Mouse (Mus musculus) thymus, postnatal 25 days (tissue): ENCODE results near the gene Ccdc188.
A peak's percentile ranks its signal among the peaks of the same experiment; 100 is the strongest.
"Not testable (repeated sequence)": the region's sequence is repeated elsewhere in the genome, so short reads cannot be mapped to it uniquely, and the experiment has no call there.

Experiments used
- DNase-seq: peaks from one replicate; pipeline ENCODE4 v3.0.0; 2022

Gene Ccdc188

DNA sequence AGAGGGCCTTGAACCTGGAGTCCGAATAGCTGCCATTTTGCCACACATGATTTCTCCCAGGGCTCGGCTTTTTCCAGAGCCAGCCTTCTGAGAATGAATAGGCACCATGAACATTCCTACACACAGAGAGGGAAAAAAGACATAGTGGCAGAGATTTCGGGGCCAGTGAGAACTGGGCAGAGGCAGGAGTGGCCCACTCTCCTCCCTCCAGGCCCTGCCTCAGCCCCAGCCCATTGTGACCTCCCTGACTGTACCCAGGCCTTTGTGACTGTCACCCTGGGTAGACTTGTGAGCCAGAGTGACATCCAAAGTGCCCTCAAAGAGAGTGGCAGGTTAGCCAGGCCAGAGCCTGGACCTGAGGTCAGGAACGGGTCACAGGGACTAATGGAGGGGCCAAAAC is at the start of gene Ccdc188:
Gene Ccdc188 (plus strand): TSS at position 301 of the 400 bp plus-strand sequence.
- DNase-seq: no peak

- no peak for DNase-seq
These were observed 48.5 kb upstream of the Ccdc188 start for GRCm38 (mm10) chr16:18169156-18169555.

DNA sequence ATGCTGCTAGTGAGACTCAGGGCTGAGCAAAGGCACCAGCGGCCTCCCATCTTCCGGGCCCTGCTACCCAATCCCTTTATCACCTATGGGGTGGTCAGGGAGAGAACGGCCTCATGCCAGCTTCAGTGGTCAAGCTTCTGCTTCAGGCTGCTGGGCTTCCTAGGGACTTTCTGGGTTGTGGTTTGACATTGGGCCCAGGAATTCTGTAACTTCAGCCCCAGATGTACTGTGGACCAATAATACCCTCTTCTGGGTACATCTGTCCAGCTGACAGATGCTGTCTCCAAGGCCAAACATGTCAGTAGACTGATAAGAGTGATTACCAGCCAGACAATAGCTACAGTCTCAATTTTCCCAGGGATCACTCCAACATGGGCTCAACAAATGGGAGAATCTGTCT is 47.9 kb upstream of the Ccdc188 start:
- DNase-seq: no peak

- peak; percentile 84 for DNase-seq
These were observed 45.3 kb upstream of the Ccdc188 start for GRCm38 (mm10) chr16:18172266-18172855.

DNA sequence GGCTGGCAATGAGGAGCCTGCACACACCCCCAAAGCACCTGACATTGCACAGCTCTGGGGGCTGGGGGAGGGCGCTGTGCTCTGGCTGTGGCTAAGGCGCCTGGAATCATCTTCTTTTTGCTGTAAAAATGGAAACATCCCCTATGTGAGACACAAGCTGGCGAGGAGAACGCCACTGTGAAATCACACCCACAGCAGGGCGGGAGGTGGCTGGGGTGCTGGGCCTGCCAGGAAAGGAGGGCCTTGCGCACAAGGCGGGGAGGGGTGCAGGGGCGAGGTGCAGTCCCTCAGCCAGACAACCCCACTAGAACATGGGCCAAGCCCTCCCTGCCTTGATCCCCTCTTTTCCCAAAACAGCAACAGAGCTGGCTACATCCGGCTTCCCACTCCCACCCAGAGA is 44.4 kb upstream of the Ccdc188 start:
- DNase-seq: no peak

- no peak for DNase-seq
These were observed 43.9 kb upstream of the Ccdc188 start for GRCm38 (mm10) chr16:18173788-18174187.

DNA sequence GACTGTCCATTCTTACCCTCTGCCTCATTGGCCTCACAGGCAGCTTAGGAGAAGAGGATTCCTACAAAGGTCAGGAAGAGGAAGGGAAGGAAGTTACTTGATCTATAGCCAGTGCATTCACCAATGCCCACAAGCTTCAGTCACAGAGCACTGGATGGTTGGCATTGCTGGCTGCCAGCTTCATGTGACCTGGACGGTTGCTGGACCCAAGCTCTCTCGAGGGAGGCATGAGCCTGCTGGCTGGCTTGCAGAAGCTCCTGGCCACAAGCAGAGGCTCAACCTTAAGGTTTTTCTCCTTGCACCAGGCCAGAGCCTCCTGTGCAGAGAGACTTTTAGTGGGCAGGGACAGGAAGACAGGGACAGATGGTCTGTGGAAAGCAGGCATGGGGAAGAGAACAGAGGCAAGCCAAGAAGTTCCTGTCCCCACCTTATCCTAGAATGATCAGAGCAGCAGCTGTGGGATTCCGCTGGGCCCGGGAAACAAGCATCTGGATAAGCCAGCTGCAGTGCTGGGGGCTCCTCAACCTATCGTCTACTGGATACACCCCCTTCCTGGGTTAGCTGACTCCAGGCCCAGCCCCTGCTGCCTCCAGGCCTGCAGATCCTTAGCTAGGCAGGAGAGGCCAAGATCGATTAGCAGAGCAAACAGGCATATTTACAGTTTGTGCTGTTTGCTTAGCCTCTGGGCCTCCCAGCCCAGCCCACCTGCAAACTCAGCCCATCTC is 41.7 kb upstream of the Ccdc188 start:
- no peak for DNase-seq

DNA sequence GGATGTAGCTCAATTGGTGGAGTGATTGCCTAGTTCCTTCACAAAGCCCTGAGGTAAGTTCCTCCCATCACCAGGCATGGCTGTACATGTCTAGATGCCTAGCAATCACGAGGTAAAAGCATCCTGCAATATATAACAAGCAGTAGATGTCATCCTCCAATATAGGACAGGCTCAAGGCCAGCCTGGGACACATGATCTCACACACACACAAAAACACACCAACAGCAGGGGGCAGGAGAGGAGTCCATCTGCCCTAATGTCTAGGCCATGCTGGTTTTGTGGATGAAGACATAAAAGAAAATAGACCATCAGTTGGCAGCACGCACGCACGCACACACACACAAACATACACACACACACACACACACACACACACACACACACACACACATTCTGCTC is 40.9 kb upstream of the Ccdc188 start:
- DNase-seq: no peak

- DNase-seq: no peak
These were observed 38.1 kb upstream of the Ccdc188 start for GRCm38 (mm10) chr16:18179591-18179990.

DNA sequence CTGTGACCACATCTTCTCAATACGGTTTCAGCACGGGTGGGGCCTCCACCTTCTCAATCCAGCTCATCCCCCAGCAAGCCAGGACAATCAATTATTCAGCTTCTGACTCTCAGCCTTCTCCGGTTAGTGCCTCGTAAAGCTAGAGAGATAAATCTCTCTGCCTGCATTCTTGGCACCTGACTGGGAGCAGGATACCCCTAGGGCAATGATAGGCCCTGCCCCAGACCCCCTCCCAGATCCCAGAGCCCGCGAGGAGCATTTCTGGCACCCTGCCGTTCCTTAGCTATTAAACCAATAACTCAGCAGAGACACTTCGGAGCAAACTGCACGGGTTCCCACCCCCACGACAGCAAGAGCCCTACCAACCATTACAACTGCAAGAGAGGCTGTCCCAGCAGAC is 36.3 kb upstream of the Ccdc188 start:
- no peak for DNase-seq

DNA sequence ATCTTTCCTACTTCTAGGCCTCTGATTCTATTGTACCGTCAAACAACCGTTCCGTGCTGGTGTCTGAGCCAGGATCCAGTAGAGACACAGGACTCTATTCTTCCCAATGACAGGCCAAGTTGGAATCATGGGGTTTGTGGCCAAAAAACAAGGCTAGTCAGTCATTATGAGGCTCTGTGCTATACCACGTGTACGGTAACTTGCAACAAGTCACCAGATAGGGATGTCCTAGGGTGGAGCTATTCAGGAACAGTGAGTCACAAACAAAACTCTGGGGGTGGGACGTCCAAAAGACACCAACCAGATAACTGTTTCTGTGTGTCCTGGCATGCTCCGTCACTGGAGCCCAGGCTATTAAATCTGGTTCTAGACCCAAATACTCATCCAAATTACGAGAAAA is 34.9 kb upstream of the Ccdc188 start:
- no peak for DNase-seq

- DNase-seq: no peak
These were observed 31.8 kb upstream of the Ccdc188 start for GRCm38 (mm10) chr16:18185715-18186449.

- no peak for DNase-seq
These were observed 30.9 kb upstream of the Ccdc188 start for GRCm38 (mm10) chr16:18186798-18187197.

- DNase-seq: no peak
These were observed 30.5 kb upstream of the Ccdc188 start for GRCm38 (mm10) chr16:18187221-18187620.

DNA sequence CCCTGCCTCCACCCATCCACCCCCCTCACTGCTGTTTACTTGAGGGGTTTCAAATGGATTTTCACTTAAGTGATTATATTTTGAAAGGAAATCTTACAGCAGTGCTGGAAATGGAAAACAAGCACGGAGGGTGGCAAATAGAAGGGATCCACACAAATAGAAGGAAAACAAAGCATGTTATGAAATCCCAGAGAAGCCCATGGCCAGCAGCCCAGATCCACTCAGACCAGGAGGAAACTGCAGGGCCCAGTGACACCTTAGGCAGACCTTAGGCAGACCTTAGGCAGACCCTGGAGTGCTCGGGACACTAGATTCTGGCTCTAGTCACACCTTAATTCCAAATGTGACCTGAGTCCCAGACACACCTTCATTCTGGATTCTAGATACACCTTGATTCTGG is 26.7 kb upstream of the Ccdc188 start:
- DNase-seq: no peak

- no peak for DNase-seq
These were observed 23.3 kb upstream of the Ccdc188 start for GRCm38 (mm10) chr16:18194208-18194985.

- no peak for DNase-seq
These were observed 22.6 kb upstream of the Ccdc188 start for GRCm38 (mm10) chr16:18195068-18195467.

- not testable (repeated sequence) for DNase-seq
These were observed 22.1 kb upstream of the Ccdc188 start for GRCm38 (mm10) chr16:18195561-18195960.

- DNase-seq: no peak
These were observed 19.8 kb upstream of the Ccdc188 start for GRCm38 (mm10) chr16:18197881-18198280.

DNA sequence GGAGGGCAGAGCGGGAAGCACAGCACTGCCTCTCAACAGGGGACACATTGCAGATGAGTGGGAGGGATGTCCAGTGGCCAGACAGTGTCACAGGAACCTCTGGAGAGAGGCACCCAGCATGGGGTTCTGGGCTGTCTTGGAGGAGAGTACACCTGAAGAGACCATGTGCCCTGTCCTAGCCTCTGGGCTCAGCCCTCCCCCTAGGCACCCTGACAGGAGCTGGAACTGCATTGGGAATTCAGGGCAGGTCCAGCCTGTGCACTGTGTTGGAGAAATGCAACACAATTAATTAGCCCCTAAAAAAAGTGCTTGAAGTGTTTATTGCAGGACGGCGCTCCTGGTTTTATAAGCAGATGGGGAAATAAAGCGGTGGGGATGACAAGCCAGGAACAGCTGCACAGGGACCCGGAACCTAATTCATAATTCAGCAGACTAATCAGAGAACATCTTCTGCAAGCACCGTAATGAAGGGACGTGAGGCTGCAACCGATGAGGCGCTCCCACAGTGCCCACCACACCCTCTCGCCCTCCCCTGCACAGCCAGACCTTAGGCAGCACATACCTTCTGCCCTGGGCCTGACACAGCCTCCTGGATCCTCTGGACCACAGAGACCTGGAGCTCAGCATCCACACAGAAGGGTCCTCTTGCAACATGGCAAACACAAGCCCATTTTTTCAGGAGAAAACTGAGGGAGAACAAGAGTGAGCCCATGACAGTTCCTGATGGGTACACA is 19.1 kb upstream of the Ccdc188 start:
- DNase-seq: no peak

DNA sequence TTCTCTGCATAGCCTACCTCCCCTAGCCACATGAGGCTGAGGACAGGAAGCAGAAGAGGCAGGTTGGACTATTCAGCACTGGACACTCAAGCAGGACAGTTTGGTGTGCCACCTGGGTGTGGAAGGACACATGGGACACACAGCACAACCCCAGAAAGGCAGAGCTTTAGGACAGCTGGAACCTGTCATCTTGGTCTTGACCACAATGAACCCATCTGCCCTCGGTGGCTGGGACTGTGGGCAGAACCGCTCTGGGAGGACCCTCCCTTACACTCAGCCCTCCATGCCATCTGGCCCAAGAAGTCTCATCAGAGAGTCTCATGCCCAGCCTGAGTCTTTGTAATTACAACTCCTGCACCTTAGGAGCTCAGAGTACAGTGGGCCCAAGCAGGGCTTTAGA is 17.6 kb upstream of the Ccdc188 start:
- no peak for DNase-seq

DNA sequence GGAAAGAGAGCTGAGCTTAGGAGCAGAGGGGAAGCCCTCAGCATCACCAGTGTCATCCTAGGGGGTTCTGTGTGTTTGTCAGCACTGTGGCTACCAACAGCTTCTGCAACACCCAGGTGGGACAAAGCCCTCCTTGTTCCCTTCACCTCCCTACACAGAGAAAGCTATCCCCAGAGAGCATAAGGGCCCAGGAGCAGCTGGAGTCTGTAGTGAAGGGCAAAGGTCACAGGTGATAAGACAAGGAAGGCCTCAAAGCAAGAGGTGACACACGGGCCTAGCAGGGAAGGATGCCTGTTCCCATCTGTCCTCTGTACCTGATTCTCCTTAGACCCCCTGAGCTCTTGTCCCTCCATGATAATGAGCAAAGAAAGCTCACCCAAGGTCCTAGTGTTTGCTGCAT is 16.1 kb upstream of the Ccdc188 start:
- DNase-seq: no peak

DNA sequence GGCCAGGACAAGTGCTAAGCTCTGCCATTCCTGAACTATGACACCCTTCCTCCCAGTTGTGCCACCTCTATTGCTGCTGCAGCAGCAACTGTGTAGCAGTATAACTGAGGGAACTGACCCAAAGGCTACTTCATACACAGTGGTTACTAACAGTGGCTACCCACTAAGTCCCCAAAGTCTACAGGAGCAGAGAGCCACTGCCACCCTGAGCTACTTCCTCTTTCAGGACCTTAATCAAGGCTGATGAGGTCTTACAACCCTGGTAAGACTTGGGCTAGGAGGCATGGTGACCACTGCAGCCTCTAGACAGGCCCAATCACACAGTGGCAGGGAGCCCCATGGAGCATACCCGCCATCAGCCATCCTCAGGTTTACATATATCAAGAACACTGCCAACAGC is 15.6 kb upstream of the Ccdc188 start:
- no peak for DNase-seq
